Mouse (Mus musculus) myocyte (in vitro differentiated cells): Measurements from ENCODE around the gene Ccdc174.

Source experiments
- E2F4 ChIP-seq: IDR thresholded peaks from one replicate; pipeline ENCODE4 v1.6.1; 2011; ENCODE audit warnings: mild to moderate bottlenecking, control low read depth, moderate library complexity; ENCODE audit not compliant: insufficient read depth
- MAX ChIP-seq: IDR thresholded peaks from one replicate; pipeline ENCODE4 v1.6.1; 2011; ENCODE audit warnings: low read depth, mild to moderate bottlenecking, control low read depth
- MYOD1 ChIP-seq, 3 experiments: IDR thresholded peaks; one replicate each; pipeline ENCODE4 v1.6.1; 2011; ENCODE audit warnings: control low read depth in 2 of 3, low read depth in 2 of 3, mild to moderate bottlenecking in 2 of 3, moderate library complexity in 1 of 3; ENCODE audit not compliant: insufficient read length in 2 of 3, control insufficient read depth in 1 of 3
- MYOG ChIP-seq, 3 experiments: IDR thresholded peaks; one replicate each; pipeline ENCODE4 v1.6.1; 2011; ENCODE audit warnings: control low read depth in 2 of 3, low read depth in 2 of 3, mild to moderate bottlenecking in 2 of 3; ENCODE audit not compliant: insufficient read length in 2 of 3, control insufficient read depth in 1 of 3, insufficient read depth in 1 of 3
- POLR2A ChIP-seq: IDR thresholded peaks from one replicate; pipeline ENCODE4 v1.6.1; 2011; ENCODE audit warnings: low read depth, mild to moderate bottlenecking, control low read depth, moderate library complexity; ENCODE audit not compliant: insufficient read length
- POLR2AphosphoS2 ChIP-seq: IDR thresholded peaks from one replicate; pipeline ENCODE4 v1.6.1; 2011; ENCODE audit warnings: low read depth, control low read depth; ENCODE audit not compliant: insufficient read length
- REST ChIP-seq: IDR thresholded peaks from one replicate; pipeline ENCODE4 v1.6.1; 2011; ENCODE audit warnings: mild to moderate bottlenecking, control low read depth, moderate library complexity; ENCODE audit not compliant: insufficient read depth, insufficient read length
- TCF3 ChIP-seq: IDR thresholded peaks from one replicate; pipeline ENCODE4 v1.6.1; 2011; ENCODE audit warnings: low read depth, control low read depth; ENCODE audit not compliant: insufficient read length
- USF1 ChIP-seq: IDR thresholded peaks from one replicate; pipeline ENCODE4 v1.6.1; 2011; ENCODE audit warnings: low read depth, mild to moderate bottlenecking, control low read depth, moderate library complexity

- no peak for TF ChIP-seq POLR2A
- no peak for TF ChIP-seq REST
- no peak for TF ChIP-seq E2F4
- TF ChIP-seq USF1 = no peak
- no peak for TF ChIP-seq MYOD1 (IDR thresholded peaks at IDR 0.05; ENCODE audit: control insufficient read depth in 1 of 3, insufficient read length in 2 of 3, low read depth in 2 of 3)
- no peak for TF ChIP-seq TCF3
- no peak for TF ChIP-seq MYOG (IDR thresholded peaks at IDR 0.05; ENCODE audit: control insufficient read depth in 1 of 3, insufficient read depth in 1 of 3, insufficient read length in 2 of 3, low read depth in 2 of 3)
- no peak for TF ChIP-seq MAX
- TF ChIP-seq POLR2AphosphoS2 = no peak
Measured at GRCm38 (mm10) chr6:91931231-91931630, 53.4 kb downstream of the Ccdc174 start.
